Mouse (Mus musculus) G1E (cell line): Measurements from ENCODE around the gene Polr2c.

ENCODE experiments used
- CTCF ChIP-seq: IDR thresholded peaks from 2 replicates; pipeline ENCODE4 v1.5.1; 2012; ENCODE audit warnings: low read depth, low read length, inconsistent platforms, mixed read lengths
- GATA1 ChIP-seq: IDR thresholded peaks from 2 replicates; pipeline ENCODE4 v1.6.1; 2012; ENCODE audit warnings: borderline replicate concordance, low read length, inconsistent platforms, mixed read lengths
- POLR2AphosphoS5 ChIP-seq: IDR thresholded peaks from 2 replicates; pipeline ENCODE4 v1.6.1; 2012; ENCODE audit warnings: low read depth, low read length, inconsistent platforms; ENCODE audit not compliant: insufficient replicate concordance
- TAL1 ChIP-seq: conservative IDR thresholded peaks from 2 replicates; pipeline ENCODE4 v1.6.1; 2012; ENCODE audit warnings: low read depth, low read length, inconsistent platforms, mixed read lengths

DNA sequence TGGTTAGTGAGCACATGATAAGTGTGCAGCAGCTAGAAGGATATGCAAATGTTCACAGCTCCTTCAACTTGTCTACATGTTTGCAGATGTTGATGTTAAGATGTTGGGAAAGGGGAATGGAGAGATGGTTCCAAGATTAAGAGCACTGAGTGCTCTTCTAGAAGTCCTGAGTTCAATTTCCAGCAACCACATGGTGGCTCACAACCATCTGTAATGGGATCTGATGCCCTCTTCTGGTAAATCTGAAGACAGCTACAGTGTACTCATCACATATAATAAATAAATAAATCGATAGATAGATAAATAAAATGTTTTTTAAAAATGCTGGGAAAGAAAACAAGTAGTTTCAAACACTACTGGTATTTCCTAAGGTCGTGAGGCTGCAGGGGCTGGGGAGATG lies 16.1 kb upstream of the Polr2c start:
- no peak for TF ChIP-seq GATA1
- no peak for TF ChIP-seq POLR2AphosphoS5
- TF ChIP-seq CTCF, result no peak
- TF ChIP-seq TAL1, result no peak
